Mouse (Mus musculus) monocyte, adult 5-6 weeks (primary cell): Measurements from ENCODE around the gene Nhp2. TPM values are rescaled to one million over a fixed set of nuclear protein-coding genes. Genes with fewer than 3 reads are reported as not detected.
"Not testable (repeated sequence)": the region's sequence is repeated elsewhere in the genome, so short reads cannot be mapped to it uniquely, and the experiment has no call there.

Experiments
- ATAC-seq: fragments of 153-309, 156-312 bp; replicated peaks from 2 replicates; pipeline ENCODE4 v1.8.0; 2017; ENCODE audit warnings: mild to moderate bottlenecking; ENCODE audit not compliant: low TSS enrichment, insufficient number of reproducible peaks, severe bottlenecking, poor library complexity, low FRiP score
- total RNA-seq: library from RNA; stranded (forward); fragments of 200-1000, 200-491, 200-594 nt; gene quantifications from 3 replicates; pipeline ENCODE4 v1.2.3, GENCODE M21; 2017

The Nhp2 gene
- total RNA-seq, 1 experiment from 2014 or later: 37.2 TPM

DNA sequence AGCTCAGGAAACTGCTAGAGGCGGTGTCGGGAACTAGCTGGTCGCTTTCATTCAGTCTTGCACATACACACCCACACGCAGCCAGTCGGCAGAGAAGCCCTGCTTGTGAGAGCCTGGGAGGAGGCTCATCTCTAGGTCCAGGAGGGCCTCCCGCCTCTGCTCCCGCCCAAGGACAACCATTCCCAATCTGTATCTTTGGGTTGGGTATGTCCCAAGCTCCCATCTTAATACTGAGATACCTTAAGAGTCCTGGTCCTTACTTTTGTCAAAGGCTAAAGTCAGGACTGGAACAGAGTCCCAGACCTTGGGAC is 30.3 kb downstream of the Nhp2 start:
- ATAC-seq: no peak

GRCm38 (mm10) chr11:51650261-51650660 is 30.7 kb downstream of the Nhp2 start:
- ATAC-seq: no peak

GRCm38 (mm10) chr11:51650691-51651515 is 31.4 kb downstream of the Nhp2 start, which contains the start of the genes N4bp3 and D930048N14Rik:
N4bp3 (minus strand) TSS chr11:51650842.
D930048N14Rik (plus strand) TSS chr11:51650954.
- ATAC-seq: no peak

GRCm38 (mm10) chr11:51652889-51653418 is 33.4 kb downstream of the Nhp2 start:
- no peak for ATAC-seq

DNA sequence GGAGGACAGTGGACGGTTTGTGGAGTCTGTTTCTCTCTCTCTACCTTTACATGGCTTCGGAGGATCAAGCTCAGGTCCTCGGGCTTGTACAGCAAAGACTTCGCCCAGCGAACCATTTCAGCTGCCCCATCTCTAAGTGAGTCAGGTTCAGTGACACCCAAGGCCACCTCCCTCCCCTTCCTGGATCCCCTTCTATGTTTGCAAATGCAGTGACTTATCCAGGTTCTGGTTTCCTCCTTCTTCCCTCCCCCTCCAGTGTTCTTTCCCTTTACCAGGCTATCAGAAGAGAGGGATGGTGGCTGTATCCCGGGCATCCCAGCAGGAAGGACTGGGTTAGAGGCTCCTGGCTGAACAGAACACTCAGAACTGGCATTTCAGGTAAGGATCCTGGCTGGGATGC is 34.2 kb downstream of the Nhp2 start:
- no peak for ATAC-seq

DNA sequence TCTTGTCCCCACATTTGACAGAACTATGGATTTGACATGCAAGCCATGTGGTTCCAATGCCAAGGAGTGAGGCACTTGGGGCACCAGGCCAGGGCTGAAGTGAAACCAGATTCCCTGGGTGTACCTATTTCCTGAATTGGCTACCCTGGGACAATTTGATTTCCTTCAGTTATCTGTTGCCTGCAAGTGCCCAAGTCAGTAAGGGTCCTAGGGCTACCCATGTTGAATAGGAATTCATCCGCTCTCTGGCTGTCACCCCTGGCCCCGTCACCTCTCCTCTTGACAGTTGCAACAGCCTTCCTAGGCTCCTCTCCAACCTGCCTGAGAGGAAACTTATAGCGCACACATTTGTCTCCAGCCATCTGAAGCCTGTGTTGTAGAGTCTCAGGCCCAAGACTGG is 35.4 kb downstream of the Nhp2 start:
- no peak for ATAC-seq

GRCm38 (mm10) chr11:51656798-51657521 is 37.4 kb downstream of the Nhp2 start:
- no peak for ATAC-seq

- no peak for ATAC-seq
Observed at GRCm38 (mm10) chr11:51658291-51658690, 38.8 kb downstream of the Nhp2 start.

DNA sequence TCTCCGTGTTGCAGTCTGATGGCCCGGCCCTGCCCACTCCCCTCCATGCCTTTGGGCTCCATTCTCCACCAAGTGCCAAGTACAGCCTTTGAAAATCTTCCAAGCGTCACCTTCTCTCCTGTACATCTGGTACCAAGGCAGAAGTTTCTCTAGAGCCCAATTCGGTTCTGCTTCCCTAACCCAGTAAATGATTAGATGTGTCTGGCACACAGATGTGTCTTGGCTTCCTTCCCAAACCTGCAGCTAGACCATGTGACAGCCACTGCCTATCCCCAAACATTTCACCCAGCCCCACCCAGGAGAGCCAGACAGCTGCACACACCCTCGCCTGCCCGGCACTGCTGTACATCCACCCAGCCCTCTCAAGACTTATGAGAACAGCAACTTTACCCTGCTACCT is 39.2 kb downstream of the Nhp2 start:
- no peak for ATAC-seq

DNA sequence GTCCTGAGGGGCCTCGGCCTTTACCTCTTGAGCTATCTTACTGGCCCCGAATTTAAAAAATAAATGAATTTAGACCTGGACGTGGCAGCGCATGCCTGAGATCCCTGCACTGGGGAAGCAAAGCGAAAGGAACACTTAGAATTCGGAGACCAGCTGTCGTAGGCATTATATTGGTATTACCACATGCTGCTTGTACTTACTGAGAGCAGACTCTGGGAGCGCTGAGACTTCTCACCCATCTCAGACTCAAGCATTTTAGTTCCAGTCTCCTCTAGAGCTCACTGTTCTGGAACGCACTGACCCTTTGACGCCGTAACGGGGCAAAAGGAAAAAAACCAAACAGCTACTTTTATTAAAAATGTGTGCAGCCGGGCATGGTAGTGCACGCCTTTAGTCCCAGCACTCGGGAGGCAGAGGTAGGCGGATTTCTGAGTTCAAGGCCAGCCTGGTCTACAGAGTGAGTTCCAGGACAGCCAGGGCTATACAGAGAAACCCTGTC is 42.4 kb downstream of the Nhp2 start:
- ATAC-seq: no peak

- no peak for ATAC-seq
Observed at GRCm38 (mm10) chr11:51662632-51663031, 43.1 kb downstream of the Nhp2 start.

GRCm38 (mm10) chr11:51664747-51665146 is 45.2 kb downstream of the Nhp2 start:
- ATAC-seq: not testable (repeated sequence)

GRCm38 (mm10) chr11:51670846-51671245 is 51.3 kb downstream of the Nhp2 start:
- ATAC-seq: no peak

DNA sequence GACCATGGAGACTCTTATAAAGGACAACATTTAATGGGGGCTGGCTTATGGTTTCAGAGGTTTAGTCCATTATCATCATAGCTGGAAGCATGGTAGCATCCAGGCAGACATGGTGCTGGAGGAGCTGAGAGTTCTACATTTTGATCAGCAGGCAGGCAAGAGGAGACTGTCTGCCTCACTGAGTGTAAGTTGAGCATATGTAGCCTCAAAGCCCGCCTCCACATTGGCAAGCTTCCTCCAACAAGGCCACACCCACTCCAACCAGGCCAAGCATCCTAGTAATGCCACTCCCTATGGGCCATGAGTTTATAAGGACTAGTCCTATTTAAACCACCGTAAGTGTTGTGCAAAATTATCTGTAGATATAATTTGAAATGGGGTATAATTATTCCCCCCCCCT is 51.8 kb downstream of the Nhp2 start:
- no peak for ATAC-seq

- ATAC-seq: no peak
Observed at GRCm38 (mm10) chr11:51673291-51673690, 53.8 kb downstream of the Nhp2 start.

Other genes starting within 250 kb of the Nhp2 start
- gene Phykpl, start 35.0 kb upstream of the Nhp2 start, total RNA-seq: 13.8 to 20.0 TPM (median 15.8 TPM) in 3 replicates
- gene Hnrnpab, start 12.9 kb upstream of the Nhp2 start, total RNA-seq: 353 to 398 TPM (median 355 TPM) in 3 replicates
- 10.3 to 23.0 TPM (median 13.5 TPM) in 3 replicates for gene Rmnd5b, start 16.2 kb downstream of the Nhp2 start, total RNA-seq
- gene N4bp3, start 31.1 kb downstream of the Nhp2 start, total RNA-seq: 1.4 to 6.3 TPM (median 3.3 TPM) in 3 replicates
- gene D930048N14Rik, start 31.2 kb downstream of the Nhp2 start, total RNA-seq: 0.43 to 2.0 TPM (median 0.57 TPM) in 3 replicates
- 8.8 to 10.1 TPM (median 8.9 TPM) in 3 replicates for gene 0610009B22Rik, start 69.1 kb downstream of the Nhp2 start, total RNA-seq
- 7.2 to 16.2 TPM (median 9.8 TPM) in 3 replicates for gene Sec24a, start 143.9 kb downstream of the Nhp2 start, total RNA-seq
- 42.1 to 64.1 TPM (median 44.8 TPM) in 3 replicates for gene Sar1b, start 144.0 kb downstream of the Nhp2 start, total RNA-seq
- gene Jade2, start 237.9 kb downstream of the Nhp2 start, total RNA-seq: 33.1 to 54.1 TPM (median 36.5 TPM) in 3 replicates